Mouse (Mus musculus) forebrain, embryonic 14.5 days (tissue): ENCODE measurements around the gene Gm4981. TPM values are rescaled to one million over a fixed set of nuclear protein-coding genes. Genes with fewer than 3 reads are reported as not detected.

Experiments used
- polyA plus RNA-seq: library from polyadenylated mRNA; unstranded; fragments of >200 nt; fragmentation: Nextera tagmentation; extraction: Ambion mirVana; gene quantifications from 2 replicates; pipeline ENCODE4 v1.2.1, GENCODE M21; 2014

Gene Gm4981
- polyA plus RNA-seq, 1 experiment from 2014 or later = not detected

Other genes with a start within 250 kb of the Gm4981 start
- not detected in 2 replicates for gene AW822073, start 11.8 kb downstream of the Gm4981 start, polyA plus RNA-seq
- gene Duxf3, start 4.0 kb downstream of the Gm4981 start, polyA plus RNA-seq = not detected in 2 replicates
- 56.8 and 58.8 TPM in 2 replicates for gene Gcc2, start 18.8 kb upstream of the Gm4981 start, polyA plus RNA-seq
- gene Lims1, start 86.8 kb upstream of the Gm4981 start, polyA plus RNA-seq = 66.8 and 68.1 TPM in 2 replicates
- 24.2 and 33.4 TPM in 2 replicates for gene Ranbp2, start 210.2 kb upstream of the Gm4981 start, polyA plus RNA-seq